Mouse (Mus musculus) kidney, embryonic 14.5 days (tissue): ENCODE data around the gene Nfya. TPM values are rescaled to one million over a fixed set of nuclear protein-coding genes. Genes with fewer than 3 reads are reported as not detected.

Experiments
- ATAC-seq: fragments of 200-750 bp; cut with Nextera tagmentation; 2 replicates; pipeline ENCODE4 v1.8.0; 2017; ENCODE audit warnings: moderate number of reproducible peaks, mild to moderate bottlenecking, moderate TSS enrichment, moderate library complexity; ENCODE audit not compliant: low FRiP score, low TSS enrichment
- H3K27ac ChIP-seq: fragments of 300-500 bp; sonication (generic); 2 replicates; pipeline ENCODE4 v1.5.1; 2014; ENCODE audit warnings: low read depth, mild to moderate bottlenecking, low read length, moderate library complexity, mixed read lengths
- H3K27me3 ChIP-seq: fragments of 300-500 bp; sonication (generic); 2 replicates; pipeline ENCODE4 v1.6.1; 2014; ENCODE audit warnings: mild to moderate bottlenecking, low read length; ENCODE audit not compliant: control insufficient read depth, insufficient read depth
- H3K36me3 ChIP-seq: fragments of 300-500 bp; sonication (generic); 2 replicates; pipeline ENCODE4 v1.6.1; 2014; ENCODE audit warnings: low read length, mixed read lengths; ENCODE audit not compliant: control insufficient read depth, insufficient read depth
- H3K4me1 ChIP-seq: fragments of 300-500 bp; sonication (generic); 2 replicates; pipeline ENCODE4 v1.6.1; 2014; ENCODE audit warnings: low read length, mixed read lengths; ENCODE audit not compliant: control insufficient read depth, insufficient read depth
- H3K4me2 ChIP-seq: fragments of 300-500 bp; sonication (generic); replicated peaks from 2 replicates; pipeline ENCODE4 v1.6.1; 2014; ENCODE audit warnings: low read depth, mild to moderate bottlenecking, low read length
- H3K4me3 ChIP-seq: fragments of 300-500 bp; sonication (generic); 2 replicates; pipeline ENCODE4 v1.5.1; 2014; ENCODE audit warnings: mild to moderate bottlenecking, low read length
- H3K9ac ChIP-seq: fragments of 300-500 bp; sonication (generic); 2 replicates; pipeline ENCODE4 v1.6.1; 2014; ENCODE audit warnings: low read depth, mild to moderate bottlenecking, low read length, moderate library complexity
- H3K9me3 ChIP-seq: fragments of 300-500 bp; sonication (generic); 2 replicates; pipeline ENCODE4 v1.6.1; 2016; ENCODE audit warnings: low read length; ENCODE audit not compliant: control insufficient read depth
- WGBS: fragments of 180-500 bp; shearing (Covaris S2); extraction: QIAGEN DNeasy Blood & Tissue Kit; methylation state at CpG from one replicate; pipeline ENCODE4 v1.1.7; 2014; 5-methylcytosine and 5-hydroxymethylcytosine counted together
- polyA plus RNA-seq: library from polyadenylated mRNA; unstranded; fragments of >200 nt; fragmentation: Nextera tagmentation; extraction: Ambion mirVana; gene quantifications from 2 replicates; pipeline ENCODE4 v1.2.1, GENCODE M21; 2014

The Nfya gene
- polyA plus RNA-seq, 1 experiment from 2014 or later, result 26.7 TPM

- peaks cover 84% of the 10 kb centered on the region for H3K36me3 ChIP-seq
- H3K4me2 ChIP-seq, result no peak overlapping the region
- H3K4me3 ChIP-seq, result no peak overlapping the region
- no peaks in the 10 kb centered on the region for H3K9me3 ChIP-seq
- no peak overlapping the region for H3K27ac ChIP-seq
- no peaks in the 10 kb centered on the region for H3K4me1 ChIP-seq
- ATAC-seq, result no peak
- no peaks in the 10 kb centered on the region for H3K27me3 ChIP-seq
- WGBS, result 95% methylated on average over 5 of the region's 5 CpGs
- H3K9ac ChIP-seq, result no peak overlapping the region
Measured at GRCm38 (mm10) chr17:48389442-48389841, 20.3 kb downstream of the Nfya start.

GRCm38 (mm10) chr17:48388666-48389065 is 21.0 kb downstream of the Nfya start:
- Histone ChIP-seq H3K36me3 (peaks cover 76% of the 10 kb centered on the region), H3K9me3 (no peaks in the 10 kb centered on the region), H3K4me2 (no peak overlapping the region), H3K27ac (no peak overlapping the region), H3K9ac (no peak overlapping the region), H3K4me1 (no peaks in the 10 kb centered on the region), H3K4me3 (no peak overlapping the region), H3K27me3 (no peaks in the 10 kb centered on the region)
- 88% methylated on average over 2 of the region's 2 CpGs for WGBS
- no peak for ATAC-seq

- Histone ChIP-seq H3K27me3 (no peaks in the 10 kb centered on the region), H3K9me3 (no peaks in the 10 kb centered on the region), H3K27ac (no peak overlapping the region), H3K36me3 (peaks cover 49% of the 10 kb centered on the region), H3K4me1 (no peaks in the 10 kb centered on the region), H3K9ac (no peak overlapping the region), H3K4me3 (no peak overlapping the region), H3K4me2 (no peak overlapping the region)
- ATAC-seq, result no peak
- WGBS, result 76% methylated on average over 2 of the region's 2 CpGs
Measured at GRCm38 (mm10) chr17:48385786-48386461, 23.8 kb downstream of the Nfya start.

GRCm38 (mm10) chr17:48379050-48379449 is 30.7 kb downstream of the Nfya start:
- H3K4me3 ChIP-seq, result no peak overlapping the region
- ATAC-seq, result no peak
- H3K9ac ChIP-seq, result no peak overlapping the region
- H3K4me1 ChIP-seq, result no peaks in the 10 kb centered on the region
- H3K27me3 ChIP-seq, result no peaks in the 10 kb centered on the region
- H3K9me3 ChIP-seq, result no peaks in the 10 kb centered on the region
- no peak overlapping the region for H3K4me2 ChIP-seq
- no peak overlapping the region for H3K27ac ChIP-seq
- no peaks in the 10 kb centered on the region for H3K36me3 ChIP-seq

GRCm38 (mm10) chr17:48376102-48376501 is 33.6 kb downstream of the Nfya start:
- WGBS, result 81% methylated on average over 1 of the region's 1 CpGs
- Histone ChIP-seq H3K4me2 (no peak overlapping the region), H3K9me3 (no peaks in the 10 kb centered on the region), H3K36me3 (no peaks in the 10 kb centered on the region), H3K9ac (no peak overlapping the region), H3K4me1 (no peaks in the 10 kb centered on the region), H3K27me3 (no peaks in the 10 kb centered on the region), H3K4me3 (no peak overlapping the region), H3K27ac (no peak overlapping the region)
- no peak for ATAC-seq

- no peak overlapping the region for H3K27ac ChIP-seq
- no peaks in the 10 kb centered on the region for H3K4me1 ChIP-seq
- no peaks in the 10 kb centered on the region for H3K9me3 ChIP-seq
- no peak overlapping the region for H3K4me2 ChIP-seq
- no peaks in the 10 kb centered on the region for H3K27me3 ChIP-seq
- H3K9ac ChIP-seq, result no peak overlapping the region
- H3K4me3 ChIP-seq, result no peak overlapping the region
- H3K36me3 ChIP-seq, result no peaks in the 10 kb centered on the region
- WGBS, result 68% methylated on average over 8 of the region's 8 CpGs
- ATAC-seq, result no peak
Measured at GRCm38 (mm10) chr17:48372987-48373386, 36.7 kb downstream of the Nfya start.

- Histone ChIP-seq H3K9me3 (no peaks in the 10 kb centered on the region), H3K4me3 (no peak overlapping the region), H3K9ac (no peak overlapping the region), H3K27ac (no peak overlapping the region), H3K4me1 (no peaks in the 10 kb centered on the region), H3K27me3 (no peaks in the 10 kb centered on the region), H3K4me2 (no peak overlapping the region), H3K36me3 (no peaks in the 10 kb centered on the region)
- no peak for ATAC-seq
Measured at GRCm38 (mm10) chr17:48371621-48372020, 38.1 kb downstream of the Nfya start.

GRCm38 (mm10) chr17:48366806-48367205 is 42.9 kb downstream of the Nfya start:
- Histone ChIP-seq H3K4me3 (no peak overlapping the region), H3K4me1 (no peaks in the 10 kb centered on the region), H3K9me3 (no peaks in the 10 kb centered on the region), H3K27ac (no peak overlapping the region), H3K4me2 (no peak overlapping the region), H3K9ac (no peak overlapping the region), H3K36me3 (no peaks in the 10 kb centered on the region), H3K27me3 (no peaks in the 10 kb centered on the region)
- ATAC-seq, result no peak
- WGBS, result 77% methylated on average over 5 of the region's 5 CpGs

- H3K27ac ChIP-seq, result no peak overlapping the region
- H3K9ac ChIP-seq, result no peak overlapping the region
- no peak overlapping the region for H3K4me2 ChIP-seq
- H3K36me3 ChIP-seq, result no peaks in the 10 kb centered on the region
- no peaks in the 10 kb centered on the region for H3K27me3 ChIP-seq
- no peak for ATAC-seq
- WGBS, result 82% methylated on average over 9 of the region's 9 CpGs
- no peaks in the 10 kb centered on the region for H3K9me3 ChIP-seq
- no peak overlapping the region for H3K4me3 ChIP-seq
- H3K4me1 ChIP-seq, result no peaks in the 10 kb centered on the region
Measured at GRCm38 (mm10) chr17:48365511-48366155, 44.1 kb downstream of the Nfya start.
